Mouse (Mus musculus) cerebellum, postnatal 10 days (tissue): ENCODE data around the gene Ear14.

Experiments used
- DNase-seq, 2 experiments: peaks; one replicate each; pipeline ENCODE4 v3.0.0; 2021; ENCODE audit warnings: mixed read lengths in 2 of 2

Ear14 gene

DNA sequence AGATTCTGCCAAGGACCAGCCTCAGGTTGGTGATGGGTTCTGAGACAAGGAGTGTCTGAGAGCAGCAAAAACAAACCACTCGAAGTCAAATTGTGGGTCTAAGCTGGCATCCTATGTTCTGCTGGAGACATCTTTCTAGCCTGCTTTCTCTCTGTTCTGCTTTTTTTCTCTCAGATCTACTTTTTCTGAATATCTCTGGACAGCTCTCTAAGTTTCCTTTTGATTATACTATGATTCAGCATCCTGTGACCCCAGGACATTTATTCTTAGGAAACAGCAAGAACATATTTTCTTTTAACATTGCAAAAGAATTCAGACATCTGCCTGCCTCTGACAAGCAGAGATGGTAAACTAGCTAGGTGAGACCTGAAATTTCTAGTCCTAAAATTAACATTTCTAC, 50.4 kb downstream of the Ear14 start:
- DNase-seq = no peak
